Mouse (Mus musculus) lung, postnatal 0 days (tissue): Measurements from ENCODE around the gene Rhobtb1.

ENCODE experiments used
- CTCF ChIP-seq: IDR thresholded peaks from 2 replicates; pipeline ENCODE4 v1.5.1; 2016; ENCODE audit warnings: antibody characterized with exemption, mild to moderate bottlenecking
- EP300 ChIP-seq: IDR thresholded peaks from 2 replicates; pipeline ENCODE4 v1.6.1; 2016; ENCODE audit warnings: antibody characterized with exemption, mild to moderate bottlenecking, control low read depth

DNA sequence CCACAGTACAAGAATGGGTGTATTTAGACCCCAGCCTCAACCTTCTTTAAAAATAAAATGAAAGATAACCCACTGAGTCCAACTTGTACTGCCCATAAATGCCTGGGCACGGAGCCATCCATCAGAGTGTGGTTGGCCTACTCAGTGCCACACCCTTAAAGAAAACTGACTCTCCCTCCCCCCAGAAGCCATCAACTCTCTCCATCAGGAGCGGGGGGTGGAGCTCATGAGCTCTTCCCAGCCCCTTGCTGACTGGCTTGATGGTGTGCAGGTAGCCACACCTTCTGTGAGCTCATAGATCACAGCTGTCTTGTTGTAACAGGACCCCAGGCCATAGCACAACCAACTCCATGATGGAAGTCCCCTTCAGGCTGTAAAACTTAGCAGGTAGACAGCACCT lies 6.2 kb downstream of the Rhobtb1 start:
- TF ChIP-seq EP300 (no peak), CTCF (no peak)
